33 mouse cellular contexts compared by ENCODE assay signal in the genomic region with DNA sequence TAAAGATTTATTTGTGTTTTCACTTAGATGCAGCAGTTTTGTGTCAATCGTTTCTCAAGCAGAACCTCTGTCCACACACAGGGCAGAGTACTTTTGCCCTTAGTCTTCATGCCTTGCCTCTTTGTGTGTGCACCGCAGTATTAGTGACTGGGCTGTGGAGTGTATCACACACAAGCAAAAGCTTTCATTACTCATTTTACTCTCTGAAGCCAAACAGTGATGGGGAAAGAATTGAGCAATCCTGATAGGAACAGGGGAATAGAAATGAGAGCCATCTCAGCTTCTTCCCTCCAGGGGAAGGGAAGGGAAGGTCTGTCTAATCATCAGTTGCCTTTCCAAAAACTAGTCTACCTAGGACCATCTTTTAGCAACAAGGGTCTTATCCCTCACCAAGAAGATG. TPM values are rescaled to one million over a fixed set of nuclear protein-coding genes. Genes with fewer than 3 reads are reported as not detected.
"Had no signal": no experiment of that assay in that cellular context is flagged by ENCODE, and none has a peak within 500 bp of the region (broad histone marks: within the 10 kb centered on the region; RNA-seq: fewer than 3 reads in every experiment).

No protein-coding gene starts in this region.

- H3K27me3 ChIP-seq: limb, embryonic 12.5 days; limb, embryonic 13.5 days; limb, embryonic 15.5 days; liver, embryonic 13.5 days; liver, embryonic 15.5 days; lung, embryonic 15.5 days; megakaryocyte, embryonic 14.5 days; midbrain, embryonic 12.5 days; midbrain, embryonic 13.5 days; midbrain, embryonic 15.5 days; neural tube, embryonic 12.5 days; neural tube, embryonic 13.5 days had no signal

- DNase-seq: left cerebral cortex, postnatal 4 days; liver; liver, embryonic 13.5 days; liver, postnatal 0 days; lung, adult 18-20 months; lung, adult 2 months; lung, embryonic 14.5 days; lung, postnatal 10 days; lung, postnatal 14 days; lung, postnatal 36 days; lung, postnatal 4 days; midbrain, embryonic 14.5 days had no signal

- H3K27ac ChIP-seq: limb, embryonic 10.5 days; limb, embryonic 12.5 days; limb, embryonic 13.5 days; limb, embryonic 15.5 days; liver, embryonic 13.5 days; liver, embryonic 14.5 days; liver, embryonic 15.5 days; lung, embryonic 15.5 days; macrophage; midbrain, embryonic 10.5 days; midbrain, embryonic 12.5 days; midbrain, embryonic 13.5 days; midbrain, embryonic 15.5 days; neural tube, embryonic 12.5 days; neural tube, embryonic 13.5 days had no signal

- H3K9ac ChIP-seq: limb, embryonic 12.5 days; limb, embryonic 13.5 days; limb, embryonic 15.5 days; liver, embryonic 13.5 days; liver, embryonic 14.5 days; liver, embryonic 15.5 days; liver, postnatal 0 days; lung, embryonic 14.5 days; lung, embryonic 15.5 days; midbrain, embryonic 12.5 days; midbrain, embryonic 13.5 days; midbrain, embryonic 15.5 days; neural tube, embryonic 12.5 days; neural tube, embryonic 13.5 days had no signal

- H3K9me3 ChIP-seq: limb, embryonic 10.5 days; limb, embryonic 12.5 days; limb, embryonic 13.5 days; limb, embryonic 15.5 days; liver, embryonic 13.5 days; liver, embryonic 15.5 days; lung, embryonic 15.5 days; megakaryocyte, embryonic 14.5 days; midbrain, embryonic 10.5 days; midbrain, embryonic 12.5 days; midbrain, embryonic 13.5 days; midbrain, embryonic 15.5 days; neural tube, embryonic 12.5 days; neural tube, embryonic 13.5 days had no signal

- ATAC-seq: liver, postnatal 0 days; lung, postnatal 0 days; midbrain, embryonic 13.5 days; midbrain, embryonic 15.5 days; midbrain, embryonic 16.5 days had no signal

- H3K4me1 ChIP-seq: limb, embryonic 10.5 days; limb, embryonic 12.5 days; limb, embryonic 13.5 days; limb, embryonic 15.5 days; liver, embryonic 13.5 days; liver, embryonic 15.5 days; lung, embryonic 15.5 days; megakaryocyte, embryonic 14.5 days; midbrain, embryonic 10.5 days; midbrain, embryonic 12.5 days; midbrain, embryonic 13.5 days; midbrain, embryonic 15.5 days; neural tube, embryonic 12.5 days; neural tube, embryonic 13.5 days had no signal

- H3K4me2 ChIP-seq: limb, embryonic 12.5 days; limb, embryonic 13.5 days; limb, embryonic 15.5 days; liver, embryonic 11.5 days; liver, embryonic 13.5 days; liver, embryonic 15.5 days; lung, embryonic 14.5 days; lung, embryonic 15.5 days; midbrain, embryonic 11.5 days; midbrain, embryonic 12.5 days; midbrain, embryonic 13.5 days; midbrain, embryonic 15.5 days; neural tube, embryonic 12.5 days; neural tube, embryonic 13.5 days had no signal

- H3K4me3 ChIP-seq: limb, embryonic 10.5 days; limb, embryonic 12.5 days; limb, embryonic 13.5 days; limb, embryonic 15.5 days; liver, embryonic 13.5 days; liver, embryonic 15.5 days; lung, embryonic 15.5 days; megakaryocyte, embryonic 14.5 days; midbrain, embryonic 10.5 days; midbrain, embryonic 12.5 days; midbrain, embryonic 13.5 days; midbrain, embryonic 15.5 days; myocyte; neural tube, embryonic 12.5 days; neural tube, embryonic 13.5 days had no signal

RNA-seq across cellular contexts. Expression of a gene that starts 40.6 kb away (rescaled TPM):
- total RNA-seq: monocyte, adult 5-6 weeks had no signal
- polyA plus RNA-seq: macrophage had no signal
